Mouse (Mus musculus) bone marrow, adult 2 months (tissue): ENCODE data around the gene Lrrn1.

Experiments
- CTCF ChIP-seq: fragments of 200-500 bp; IDR thresholded peaks from 2 replicates; pipeline ENCODE4 v1.5.1; 2011; ENCODE audit warnings: low read length, control low read depth; ENCODE audit not compliant: control insufficient read depth, insufficient read depth
- POLR2A ChIP-seq: fragments of 200-500 bp; IDR thresholded peaks from 2 replicates; pipeline ENCODE4 v1.6.1; 2011; ENCODE audit warnings: low read depth, mild to moderate bottlenecking, control low read depth, low read length, borderline replicate concordance; ENCODE audit not compliant: control insufficient read depth

DNA sequence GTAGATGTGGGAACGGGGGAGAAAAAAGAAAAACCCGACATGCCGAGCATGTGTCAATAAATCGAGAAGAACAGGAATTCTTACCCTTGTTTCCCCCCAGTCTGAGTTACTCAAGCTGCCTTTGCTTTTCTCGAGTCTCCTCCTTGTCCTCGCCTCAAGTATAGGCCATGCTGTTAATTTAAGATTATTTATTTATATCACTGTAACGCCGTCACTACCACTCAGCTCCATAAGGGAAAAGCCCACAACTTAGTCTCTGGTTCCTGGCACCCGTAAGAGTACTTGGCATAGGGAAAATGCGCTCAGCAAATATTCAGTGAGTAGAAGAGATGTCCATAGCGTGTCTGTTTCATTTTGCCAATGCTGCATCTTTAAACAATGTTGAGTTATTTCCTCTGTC lies 11.7 kb downstream of the Lrrn1 start:
- TF ChIP-seq CTCF, result no peak
- TF ChIP-seq POLR2A, result no peak
